Mouse (Mus musculus) bone marrow macrophage, adult 2 months (primary cell): ENCODE results near the gene Ube4a.

ENCODE experiments used
- CTCF ChIP-seq: IDR thresholded peaks from 2 replicates; pipeline ENCODE4 v1.5.1; 2012; ENCODE audit warnings: low read depth, mild to moderate bottlenecking, low read length, moderate library complexity
- POLR2A ChIP-seq: IDR thresholded peaks from 2 replicates; pipeline ENCODE4 v1.6.1; 2012; ENCODE audit warnings: mild to moderate bottlenecking, low read depth, low read length, borderline replicate concordance

- TF ChIP-seq POLR2A: no peak
- TF ChIP-seq CTCF: no peak
These were observed 45.8 kb downstream of the Ube4a start for GRCm38 (mm10) chr9:44919606-44920005.
